Mouse (Mus musculus): ENCODE results near the gene Tnfsf15. TPM values are rescaled to one million over a fixed set of nuclear protein-coding genes. Genes with fewer than 3 reads are reported as not detected.

The Tnfsf15 gene
- polyA plus RNA-seq, 1 experiment, result 0.17 TPM

GRCm38 (mm10) chr4:63743660-63744059 is 1.3 kb downstream of the Tnfsf15 start:
- 15% methylated on average over 1 of the region's 1 CpGs for WGBS
- DNase-seq (ENCODE audit: low read depth, low spot score), result peak; percentile 67

DNA sequence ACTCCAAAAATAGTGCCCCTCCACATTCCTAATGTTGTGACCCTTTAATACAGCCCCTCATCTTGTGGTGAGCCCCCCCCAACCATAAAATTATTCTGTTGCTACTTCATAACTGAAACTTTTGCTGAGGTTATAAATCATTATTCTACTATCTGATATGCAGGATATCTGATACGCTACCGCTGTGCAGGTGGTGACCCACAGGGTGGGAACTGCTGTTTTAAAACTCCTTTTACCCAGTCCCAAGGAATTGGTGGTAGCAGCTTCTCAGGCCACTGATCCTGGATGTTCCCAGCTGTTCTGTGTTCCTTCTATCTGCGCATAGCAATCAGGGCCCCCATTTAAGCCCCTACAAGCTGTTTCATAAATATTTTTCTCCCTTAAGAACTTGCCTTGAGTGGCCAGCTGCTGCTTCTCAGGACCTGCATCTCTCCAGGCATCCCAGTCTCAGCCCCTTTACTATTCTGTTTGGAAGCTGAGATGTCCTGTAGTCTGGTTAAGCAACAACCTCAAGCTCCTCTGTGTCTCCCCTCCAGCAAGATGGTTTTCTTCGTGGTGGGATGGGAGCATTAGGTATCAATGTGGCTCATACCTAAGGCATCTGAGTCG is 2.0 kb downstream of the Tnfsf15 start:
- DNase-seq (ENCODE audit: low read depth, low spot score), result no peak
- 73% methylated on average over 5 of the region's 5 CpGs for WGBS

- DNase-seq (ENCODE audit: low read depth, low spot score), result no peak
- WGBS, result 50% methylated on average over 7 of the region's 7 CpGs
Observed at GRCm38 (mm10) chr4:63742101-63742500, 2.8 kb downstream of the Tnfsf15 start.

GRCm38 (mm10) chr4:63740761-63741160 is 4.2 kb downstream of the Tnfsf15 start:
- DNase-seq (ENCODE audit: low read depth, low spot score), result no peak
- 91% methylated on average over 4 of the region's 4 CpGs for WGBS

GRCm38 (mm10) chr4:63740001-63740400 is 4.9 kb downstream of the Tnfsf15 start:
- DNase-seq (ENCODE audit: low read depth, low spot score), result no peak
- whole genome bisulfite sequencing, result 65% methylated on average over 3 of the region's 3 CpGs

DNA sequence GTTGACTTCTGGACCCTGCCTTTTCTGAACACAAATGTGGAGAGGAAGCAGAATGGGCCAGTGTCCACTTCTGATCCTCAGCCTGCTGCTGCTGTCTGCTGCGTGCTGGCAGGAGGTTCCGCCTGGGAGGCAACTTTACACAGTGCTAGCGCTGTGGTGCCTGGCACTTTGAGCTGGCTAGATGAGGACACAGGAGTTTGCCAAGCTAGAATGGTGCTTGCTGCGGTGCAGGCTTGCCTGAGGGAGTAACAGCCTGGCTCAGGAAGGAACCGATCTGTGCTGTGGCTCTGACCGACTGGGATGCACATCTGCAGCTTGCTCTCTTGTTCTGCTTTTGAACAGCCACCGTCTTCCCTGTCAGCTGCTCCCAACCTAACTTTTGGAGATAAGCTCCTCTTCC is 5.4 kb downstream of the Tnfsf15 start:
- no peak for DNase-seq (ENCODE audit: low read depth, low spot score)

DNA sequence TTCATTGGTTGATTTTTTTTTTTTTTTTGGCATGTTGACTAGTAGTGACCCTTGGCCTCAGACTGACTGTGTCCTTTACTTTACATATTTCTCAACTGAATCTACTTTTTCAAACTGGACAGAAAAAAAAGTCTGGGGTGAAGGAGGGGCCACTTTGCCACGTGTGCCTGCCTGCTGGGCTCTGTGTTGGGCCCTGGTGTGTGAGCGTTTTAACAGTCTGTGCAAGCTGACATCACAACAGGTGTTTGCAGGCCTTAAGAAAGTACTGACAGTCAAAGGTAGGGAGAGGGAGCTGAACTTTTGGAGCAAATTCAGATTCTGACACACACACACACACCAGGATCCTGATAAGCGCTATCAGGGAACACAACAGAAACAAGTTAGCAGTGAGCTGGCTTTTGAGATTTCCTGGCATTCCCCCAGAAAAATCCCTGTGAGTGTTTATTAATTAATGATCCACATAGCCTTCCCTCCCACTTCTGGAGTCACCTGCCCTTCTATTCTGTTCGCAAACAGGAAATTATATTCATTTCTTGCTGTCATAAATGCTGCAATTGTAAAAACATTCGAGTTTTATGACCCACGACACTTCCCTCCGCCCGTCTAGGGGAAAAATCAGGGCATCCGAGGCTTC is 6.4 kb downstream of the Tnfsf15 start:
- no peak for DNase-seq (ENCODE audit: low read depth, low spot score)
- 22% methylated on average over 9 of the region's 9 CpGs for WGBS

More for the DNA sequence above, 5.4 kb downstream of the Tnfsf15 start:
- 21% methylated on average over 7 of the region's 7 CpGs for WGBS

DNA sequence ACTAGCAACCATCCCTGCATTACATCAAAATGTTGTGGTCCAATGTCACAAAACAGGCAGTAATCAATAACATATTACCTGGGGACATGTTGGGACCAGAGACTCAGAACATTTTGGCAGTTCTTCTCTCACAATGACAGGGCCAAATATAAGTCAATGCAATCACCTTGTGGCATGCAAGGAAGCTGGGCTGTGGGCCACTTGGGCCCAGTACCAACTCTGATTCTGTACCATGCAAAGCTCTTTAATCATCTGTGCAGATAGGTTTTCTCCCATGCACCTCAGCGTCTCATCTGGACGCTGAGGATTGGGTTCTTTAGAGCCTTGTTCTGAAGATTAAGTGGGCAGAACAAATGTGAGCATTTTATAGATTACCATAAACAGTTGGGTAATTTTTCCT is 13.6 kb downstream of the Tnfsf15 start:
- no peak for DNase-seq (ENCODE audit: low read depth, low spot score)
- 41% methylated on average over 2 of the region's 2 CpGs for WGBS

GRCm38 (mm10) chr4:63726727-63727126 is 18.2 kb downstream of the Tnfsf15 start:
- no peak for DNase-seq (ENCODE audit: low read depth, low spot score)
- 77% methylated on average over 4 of the region's 4 CpGs for whole genome bisulfite sequencing

GRCm38 (mm10) chr4:63725981-63726380 is 18.9 kb downstream of the Tnfsf15 start:
- 62% methylated on average over 5 of the region's 5 CpGs for WGBS

GRCm38 (mm10) chr4:63717922-63718643 is 26.8 kb downstream of the Tnfsf15 start:
- WGBS, result 18% methylated on average over 8 of the region's 8 CpGs
- peak; percentile 77 for DNase-seq (ENCODE audit: low read depth, low spot score)

More at GRCm38 (mm10) chr4:63725981-63726380, 18.9 kb downstream of the Tnfsf15 start:
- no peak for DNase-seq (ENCODE audit: low read depth, low spot score)

- 91% methylated on average over 5 of the region's 5 CpGs for WGBS
- no peak for DNase-seq (ENCODE audit: low read depth, low spot score)
Observed at GRCm38 (mm10) chr4:63711886-63712285, 33.0 kb downstream of the Tnfsf15 start.

DNA sequence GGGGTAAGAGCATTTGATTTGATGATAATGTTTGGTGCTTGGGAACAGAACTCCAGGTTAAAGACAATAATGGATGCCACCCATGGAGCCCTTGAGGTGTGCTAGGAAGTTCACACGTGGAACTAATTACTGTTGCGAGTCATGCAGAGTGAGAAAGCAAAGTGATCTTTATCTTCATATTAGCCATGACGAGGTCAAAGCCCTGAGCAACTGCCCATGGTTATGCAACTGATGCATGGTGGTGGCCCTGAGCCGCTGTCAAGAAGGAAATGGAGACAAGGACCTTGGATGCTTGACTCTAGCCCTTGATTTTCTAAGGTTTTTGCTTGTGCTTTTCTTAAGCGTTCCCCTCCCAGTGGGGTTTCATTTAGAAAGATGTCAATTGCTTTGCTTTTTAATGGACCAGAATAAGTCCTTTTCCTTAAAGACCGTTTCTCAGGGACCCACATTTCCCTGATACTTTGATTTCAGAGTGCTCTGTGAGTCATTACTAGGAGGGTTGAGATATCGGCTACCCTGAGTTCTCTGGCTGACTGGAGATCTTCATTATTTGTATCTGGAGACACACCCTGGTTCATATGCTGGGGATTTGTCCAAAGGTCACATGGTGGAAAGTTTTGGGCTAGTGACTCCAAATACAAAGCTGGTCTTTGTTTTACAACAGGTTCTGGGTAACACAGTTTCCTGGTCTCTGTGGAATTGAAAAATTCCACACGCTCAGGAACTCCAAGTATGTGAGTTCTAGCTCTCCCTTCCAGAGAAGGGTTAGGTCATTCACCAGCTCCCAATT is 34.3 kb downstream of the Tnfsf15 start:
- WGBS, result 46% methylated on average over 8 of the region's 8 CpGs

DNA sequence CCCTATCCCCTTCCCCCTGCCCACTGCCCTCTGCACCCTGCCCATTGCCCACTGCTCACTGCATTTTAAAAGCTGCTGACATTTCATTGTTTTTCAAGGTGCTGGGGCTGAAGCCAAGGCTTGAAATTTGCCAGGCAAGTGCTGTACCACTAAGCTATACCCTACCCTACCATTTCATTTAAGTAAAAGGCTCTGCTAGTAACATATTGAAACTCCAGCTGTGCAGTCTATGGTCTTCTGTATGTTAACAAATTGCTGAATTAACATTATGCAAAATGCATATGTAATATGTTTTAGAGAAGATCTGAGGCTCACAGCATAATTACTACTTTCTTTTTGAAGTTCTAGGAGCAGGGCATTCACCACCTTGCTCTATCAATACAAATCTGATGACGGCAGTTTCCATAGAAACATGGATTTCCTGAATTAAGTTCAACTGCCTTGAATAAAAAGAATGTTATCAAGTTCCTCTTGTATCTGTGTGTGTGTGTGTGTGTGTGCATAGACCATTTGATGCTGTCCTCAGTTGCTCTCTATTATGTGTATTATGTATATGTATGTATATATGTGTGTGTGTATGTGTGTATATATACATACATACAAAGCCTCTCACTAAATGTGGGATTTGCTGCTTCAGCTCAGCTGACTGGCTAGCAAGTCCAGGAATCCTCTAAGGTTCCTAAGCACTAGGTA is 38.5 kb downstream of the Tnfsf15 start:
- no peak for DNase-seq (ENCODE audit: low read depth, low spot score)
- WGBS, result 90% methylated on average over 1 of the region's 1 CpGs

More for the DNA sequence above, 34.3 kb downstream of the Tnfsf15 start:
- peak; percentile 58 for DNase-seq (ENCODE audit: low read depth, low spot score)

GRCm38 (mm10) chr4:63704232-63704631 is 40.7 kb downstream of the Tnfsf15 start:
- 78% methylated on average over 5 of the region's 5 CpGs for WGBS
- DNase-seq (ENCODE audit: low read depth, low spot score), result no peak

GRCm38 (mm10) chr4:63703686-63704085 is 41.2 kb downstream of the Tnfsf15 start:
- WGBS, result 75% methylated on average over 2 of the region's 2 CpGs
- no peak for DNase-seq (ENCODE audit: low read depth, low spot score)

GRCm38 (mm10) chr4:63702006-63702704 is 42.8 kb downstream of the Tnfsf15 start:
- WGBS, result 88% methylated on average over 4 of the region's 4 CpGs
- no peak for DNase-seq (ENCODE audit: low read depth, low spot score)

DNA sequence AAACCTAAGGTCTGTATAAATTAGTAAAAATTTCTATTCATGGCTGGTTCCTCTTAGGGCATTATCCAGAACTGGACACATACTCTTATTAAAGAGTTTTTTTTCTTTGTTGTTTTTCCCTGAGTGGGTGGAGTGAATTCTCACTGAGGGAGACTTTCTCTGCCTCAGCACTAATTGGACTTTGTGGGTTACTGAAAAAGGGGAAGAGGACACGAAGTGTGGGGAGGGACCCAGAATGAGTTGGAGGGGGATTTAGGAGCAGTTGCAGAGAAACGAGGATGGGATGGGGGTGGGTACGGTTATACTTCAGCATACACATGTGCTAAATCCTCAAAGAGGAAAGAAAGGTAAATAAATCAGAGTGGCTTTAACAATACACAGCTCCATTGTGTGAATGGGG is 45.2 kb downstream of the Tnfsf15 start:
- WGBS, result 53% methylated on average over 3 of the region's 3 CpGs

DNA sequence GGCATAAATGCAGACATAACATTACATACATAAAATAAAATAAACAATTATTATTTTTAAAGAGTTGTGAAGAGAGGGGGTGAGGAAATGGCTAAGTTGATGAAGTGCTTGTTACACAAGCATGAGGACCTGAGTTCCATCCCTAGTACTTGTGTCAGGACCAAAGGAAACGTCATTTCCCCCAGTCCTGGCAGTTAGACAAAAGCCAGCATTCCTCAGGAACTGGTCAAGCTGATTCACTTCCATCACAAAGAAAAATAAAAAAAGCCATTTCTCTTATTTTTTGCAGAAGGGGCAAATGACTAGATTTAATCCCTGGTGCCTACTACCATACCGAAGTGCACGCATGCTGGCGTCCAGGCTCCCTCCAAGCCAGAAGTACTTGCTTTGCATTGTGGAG is 48.0 kb downstream of the Tnfsf15 start:
- no peak for DNase-seq (ENCODE audit: low read depth, low spot score)
- WGBS, result 83% methylated on average over 4 of the region's 4 CpGs

More for the DNA sequence above, 45.2 kb downstream of the Tnfsf15 start:
- no peak for DNase-seq (ENCODE audit: low read depth, low spot score)
